Mouse (Mus musculus): ENCODE measurements around the gene Il13.

The Il13 gene

DNA sequence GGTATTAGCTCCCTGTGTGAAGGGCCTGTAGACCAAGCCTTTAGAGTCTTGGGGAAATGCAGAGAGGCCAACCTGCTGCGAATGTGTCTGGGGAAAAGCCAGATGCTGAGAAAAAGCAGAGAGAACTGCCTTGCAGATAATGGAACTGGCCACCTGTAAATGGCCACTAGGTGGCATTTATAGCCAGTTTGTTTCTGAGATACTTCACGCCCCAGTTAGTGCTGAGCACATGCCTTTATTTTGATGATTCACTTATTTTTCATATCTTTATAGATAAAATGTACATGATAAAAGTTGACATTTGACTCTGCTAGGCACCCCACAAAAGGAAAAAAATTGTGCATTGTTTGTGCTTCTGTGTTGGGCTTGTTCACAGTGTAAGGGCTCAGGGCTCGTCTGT is 49.7 kb downstream of the Il13 start:
- DNase-seq (ENCODE audit: low read depth), result peak; percentile 51

DNA sequence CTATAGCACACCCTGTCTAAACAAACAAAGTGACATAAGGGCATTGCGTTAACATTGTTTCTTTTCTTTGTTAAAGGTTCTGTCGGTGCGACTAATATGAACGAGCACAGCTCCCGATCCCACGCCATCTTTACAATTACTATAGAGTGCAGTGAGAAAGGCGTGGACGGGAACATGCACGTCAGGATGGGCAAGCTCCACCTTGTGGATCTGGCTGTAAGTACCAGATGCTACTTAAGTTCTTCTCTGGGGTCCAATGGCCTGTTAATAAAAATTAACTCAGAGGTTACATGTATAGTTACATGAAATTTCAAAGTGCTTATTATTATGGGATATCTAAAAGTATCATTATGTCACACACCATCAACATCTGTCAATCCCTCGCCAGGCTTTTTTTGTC is 51.4 kb downstream of the Il13 start:
- no peak for DNase-seq (ENCODE audit: low read depth)
